Mouse (Mus musculus): ENCODE results near the gene Exoc6b. TPM values are rescaled to one million over a fixed set of nuclear protein-coding genes. Genes with fewer than 3 reads are reported as not detected.
A peak's percentile ranks its signal among the peaks of the same experiment; 100 is the strongest.

Gene Exoc6b
- polyA plus RNA-seq, 1 experiment from 2014 or later, result 11.7 TPM

DNA sequence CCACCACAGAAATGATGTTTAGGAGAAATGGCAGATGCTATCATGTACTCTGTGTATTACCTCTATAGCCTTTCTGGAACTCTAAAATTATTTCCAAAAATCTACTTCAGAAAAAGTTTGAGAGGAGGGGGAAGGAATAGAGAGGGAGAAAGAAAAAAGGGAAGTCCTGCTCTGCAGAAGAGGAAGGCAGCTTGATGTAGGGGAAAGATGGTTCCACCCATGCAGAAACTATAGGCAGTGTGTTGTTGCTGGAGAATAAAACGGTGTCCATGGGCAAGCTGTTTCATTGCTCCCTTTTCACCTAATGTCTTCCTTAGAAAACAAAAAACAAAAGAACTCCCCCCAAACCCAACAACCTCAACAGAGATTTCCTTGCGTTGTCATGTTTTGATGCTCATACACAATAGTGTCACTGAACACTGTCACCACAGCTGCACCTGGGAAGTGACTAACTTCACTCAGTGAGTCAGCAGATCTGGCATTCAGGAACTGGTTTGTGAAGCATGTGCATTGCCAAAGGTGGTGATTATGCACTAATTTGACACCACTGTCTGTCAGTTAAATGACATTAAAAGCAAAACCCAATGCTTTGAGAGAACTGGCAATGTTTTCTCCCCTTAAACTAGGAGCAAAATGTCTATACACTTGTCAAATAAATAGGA is 407.7 kb downstream of the Exoc6b start:
- no peaks in the 10 kb centered on the region for H3K4me1 ChIP-seq (replicated peaks; ENCODE audit: control insufficient read depth, insufficient read depth)
- TF ChIP-seq CTCF (IDR thresholded peaks at IDR 0.05; ENCODE audit: low read depth), result no peak
- TF ChIP-seq EP300 (optimal IDR thresholded peaks at IDR 0.05), result no peak
- H3K9me3 ChIP-seq (ENCODE audit: control insufficient read depth, low read length), result no peaks in the 10 kb centered on the region
- no peaks in the 10 kb centered on the region for H3K27me3 ChIP-seq (ENCODE audit: control insufficient read depth, insufficient read depth, low read length)
- WGBS, result 80% methylated on average over 2 of the region's 2 CpGs
- H3K9ac ChIP-seq (ENCODE audit: low read length), result no peak overlapping the region
- no peak for DNase-seq (ENCODE audit: low spot score)
- H3K4me2 ChIP-seq (replicated peaks; ENCODE audit: low read depth), result no peak overlapping the region
- H3K27ac ChIP-seq (replicated peaks), result no peak overlapping the region
- no peak overlapping the region for H3K4me3 ChIP-seq (ENCODE audit: low read depth, low read length)
- no peak for ATAC-seq (ENCODE audit: low FRiP score, low TSS enrichment)
- H3K36me3 ChIP-seq (ENCODE audit: control insufficient read depth, insufficient read depth, low read length), result no peaks in the 10 kb centered on the region

DNA sequence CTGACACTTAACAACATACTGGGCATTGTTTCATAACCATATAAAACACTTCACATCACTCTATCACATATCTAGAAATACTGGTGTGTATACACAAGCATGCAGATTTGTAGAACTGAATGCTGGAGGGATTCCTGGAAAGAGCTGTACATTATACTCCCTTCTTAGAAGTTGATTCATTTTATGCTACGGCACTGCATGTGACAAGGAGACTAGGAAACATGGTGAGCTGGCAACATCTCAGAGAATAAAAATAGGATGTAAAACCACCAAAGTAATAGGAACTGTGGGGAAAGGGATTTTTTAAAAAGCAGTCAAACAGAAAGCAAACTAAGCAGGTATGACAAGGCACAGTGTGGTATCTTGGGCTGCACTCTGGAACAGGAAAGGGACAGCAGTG is 408.3 kb downstream of the Exoc6b start:
- no peaks in the 10 kb centered on the region for H3K9me3 ChIP-seq (ENCODE audit: control insufficient read depth, low read length)
- DNase-seq (ENCODE audit: low spot score), result no peak
- TF ChIP-seq EP300 (optimal IDR thresholded peaks at IDR 0.05) (no peak), CTCF (IDR thresholded peaks at IDR 0.05; ENCODE audit: low read depth) (no peak)
- no peaks in the 10 kb centered on the region for H3K4me1 ChIP-seq (replicated peaks; ENCODE audit: control insufficient read depth, insufficient read depth)
- H3K4me2 ChIP-seq (replicated peaks; ENCODE audit: low read depth), result no peak overlapping the region
- H3K4me3 ChIP-seq (ENCODE audit: low read depth, low read length), result no peak overlapping the region
- H3K27ac ChIP-seq (replicated peaks), result no peak overlapping the region
- H3K9ac ChIP-seq (ENCODE audit: low read length), result no peak overlapping the region
- 0 out of 2 replicates have a peak, but pooled peaks have one; percentile 35 for ATAC-seq (ENCODE audit: low FRiP score, low TSS enrichment)
- 47% methylated on average over 1 of the region's 1 CpGs for WGBS
- no peaks in the 10 kb centered on the region for H3K36me3 ChIP-seq (ENCODE audit: control insufficient read depth, insufficient read depth, low read length)
- H3K27me3 ChIP-seq (ENCODE audit: control insufficient read depth, insufficient read depth, low read length), result no peaks in the 10 kb centered on the region

GRCm38 (mm10) chr6:84657091-84657490 is 412.2 kb downstream of the Exoc6b start:
- 54% methylated on average over 1 of the region's 1 CpGs for WGBS
- Histone ChIP-seq H3K4me3 (ENCODE audit: low read depth, low read length) (no peak overlapping the region), H3K4me1 (replicated peaks; ENCODE audit: control insufficient read depth, insufficient read depth) (no peaks in the 10 kb centered on the region), H3K27ac (replicated peaks) (no peak overlapping the region), H3K9me3 (ENCODE audit: control insufficient read depth, low read length) (no peaks in the 10 kb centered on the region), H3K36me3 (ENCODE audit: control insufficient read depth, insufficient read depth, low read length) (no peaks in the 10 kb centered on the region), H3K4me2 (replicated peaks; ENCODE audit: low read depth) (no peak overlapping the region), H3K27me3 (ENCODE audit: control insufficient read depth, insufficient read depth, low read length) (no peaks in the 10 kb centered on the region), H3K9ac (ENCODE audit: low read length) (no peak overlapping the region)
- TF ChIP-seq CTCF (IDR thresholded peaks at IDR 0.05; ENCODE audit: low read depth), result no peak
- TF ChIP-seq EP300 (optimal IDR thresholded peaks at IDR 0.05), result no peak
- DNase-seq (ENCODE audit: low spot score), result no peak
- no peak for ATAC-seq (ENCODE audit: low FRiP score, low TSS enrichment)

DNA sequence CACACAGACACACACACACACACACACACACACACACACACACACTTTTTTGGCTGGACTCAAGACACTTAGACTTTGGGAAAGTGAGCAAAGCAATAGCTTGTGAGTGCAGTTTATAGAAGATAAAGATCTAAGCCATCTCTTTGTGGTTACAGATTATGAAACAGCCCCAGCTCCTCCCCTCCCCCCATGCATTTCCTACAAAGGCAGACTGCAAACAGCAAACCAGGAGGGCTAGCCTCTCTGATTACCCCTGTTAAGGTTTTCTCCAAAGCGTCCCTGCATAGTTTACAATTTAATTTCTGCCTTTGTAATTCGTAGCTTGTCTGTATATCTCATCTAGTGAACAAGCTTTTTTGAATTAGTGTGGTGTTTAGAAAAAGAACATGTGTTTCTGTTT is 412.6 kb downstream of the Exoc6b start:
- no peak for ATAC-seq (ENCODE audit: low FRiP score, low TSS enrichment)
- H3K36me3 ChIP-seq (ENCODE audit: control insufficient read depth, insufficient read depth, low read length), result no peaks in the 10 kb centered on the region

GRCm38 (mm10) chr6:84651902-84652301 is 417.4 kb downstream of the Exoc6b start:
- H3K27me3 ChIP-seq (ENCODE audit: control insufficient read depth, insufficient read depth, low read length), result no peaks in the 10 kb centered on the region
- H3K4me1 ChIP-seq (replicated peaks; ENCODE audit: control insufficient read depth, insufficient read depth), result no peaks in the 10 kb centered on the region
- H3K4me3 ChIP-seq (ENCODE audit: low read depth, low read length), result no peak overlapping the region
- H3K9me3 ChIP-seq (ENCODE audit: control insufficient read depth, low read length), result no peaks in the 10 kb centered on the region
- ATAC-seq (ENCODE audit: low FRiP score, low TSS enrichment), result no peak
- no peaks in the 10 kb centered on the region for H3K36me3 ChIP-seq (ENCODE audit: control insufficient read depth, insufficient read depth, low read length)
- WGBS, result 81% methylated on average over 3 of the region's 3 CpGs
- H3K27ac ChIP-seq (replicated peaks), result no peak overlapping the region
- H3K4me2 ChIP-seq (replicated peaks; ENCODE audit: low read depth), result no peak overlapping the region
- DNase-seq (ENCODE audit: low spot score), result no peak
- no peak for TF ChIP-seq EP300 (optimal IDR thresholded peaks at IDR 0.05)
- no peak for TF ChIP-seq CTCF (IDR thresholded peaks at IDR 0.05; ENCODE audit: low read depth)
- H3K9ac ChIP-seq (ENCODE audit: low read length), result no peak overlapping the region

More for the DNA sequence above, 412.6 kb downstream of the Exoc6b start:
- Histone ChIP-seq H3K9me3 (ENCODE audit: control insufficient read depth, low read length) (no peaks in the 10 kb centered on the region), H3K9ac (ENCODE audit: low read length) (no peak overlapping the region), H3K27ac (replicated peaks) (no peak overlapping the region), H3K4me2 (replicated peaks; ENCODE audit: low read depth) (no peak overlapping the region), H3K4me3 (ENCODE audit: low read depth, low read length) (no peak overlapping the region), H3K4me1 (replicated peaks; ENCODE audit: control insufficient read depth, insufficient read depth) (no peaks in the 10 kb centered on the region), H3K27me3 (ENCODE audit: control insufficient read depth, insufficient read depth, low read length) (no peaks in the 10 kb centered on the region)
- TF ChIP-seq EP300 (optimal IDR thresholded peaks at IDR 0.05) (no peak), CTCF (IDR thresholded peaks at IDR 0.05; ENCODE audit: low read depth) (no peak)
- no peak for DNase-seq (ENCODE audit: low spot score)
- 29% methylated on average over 2 of the region's 2 CpGs for WGBS

- Histone ChIP-seq H3K4me1 (replicated peaks; ENCODE audit: control insufficient read depth, insufficient read depth) (no peaks in the 10 kb centered on the region), H3K27ac (replicated peaks) (no peak overlapping the region), H3K9me3 (ENCODE audit: control insufficient read depth, low read length) (no peaks in the 10 kb centered on the region), H3K4me2 (replicated peaks; ENCODE audit: low read depth) (no peak overlapping the region), H3K36me3 (ENCODE audit: control insufficient read depth, insufficient read depth, low read length) (no peaks in the 10 kb centered on the region), H3K4me3 (ENCODE audit: low read depth, low read length) (no peak overlapping the region), H3K9ac (ENCODE audit: low read length) (no peak overlapping the region), H3K27me3 (ENCODE audit: control insufficient read depth, insufficient read depth, low read length) (no peaks in the 10 kb centered on the region)
- TF ChIP-seq CTCF (IDR thresholded peaks at IDR 0.05; ENCODE audit: low read depth) (no peak), EP300 (optimal IDR thresholded peaks at IDR 0.05) (no peak)
- no peak for ATAC-seq (ENCODE audit: low FRiP score, low TSS enrichment)
- no peak for DNase-seq (ENCODE audit: low spot score)
- 62% methylated on average over 4 of the region's 4 CpGs for WGBS
Measured at GRCm38 (mm10) chr6:84647197-84647596, 422.1 kb downstream of the Exoc6b start.

Measured in stomach, postnatal 0 days (tissue).